Mouse (Mus musculus) kidney, adult 2 months (tissue): ENCODE measurements around the gene Slc5a10. TPM values are rescaled to one million over a fixed set of nuclear protein-coding genes. Genes with fewer than 3 reads are reported as not detected.

Experiments used
- DNase-seq: peaks from one replicate; pipeline ENCODE4 v3.0.0; 2021
- H3K27ac ChIP-seq: fragments of 200-500 bp; 2 replicates; pipeline ENCODE4 v1.5.1; 2012; ENCODE audit warnings: low read depth, low read length, control low read depth, inconsistent platforms; ENCODE audit not compliant: insufficient read depth
- H3K27me3 ChIP-seq: fragments of 200-500 bp; replicated peaks from 2 replicates; pipeline ENCODE4 v1.6.1; 2012; ENCODE audit warnings: mild to moderate bottlenecking, moderate library complexity, low read length, inconsistent platforms; ENCODE audit not compliant: control insufficient read depth, insufficient read depth
- H3K36me3 ChIP-seq: fragments of 200-500 bp; 2 replicates; pipeline ENCODE4 v1.6.1; 2012; ENCODE audit warnings: mild to moderate bottlenecking, moderate library complexity, low read length, inconsistent platforms; ENCODE audit not compliant: control insufficient read depth, insufficient read depth
- H3K4me1 ChIP-seq: fragments of 200-500 bp; 2 replicates; pipeline ENCODE4 v1.6.1; 2011; ENCODE audit warnings: low read length; ENCODE audit not compliant: control insufficient read depth, insufficient read depth
- H3K4me3 ChIP-seq: fragments of 200-500 bp; 2 replicates; pipeline ENCODE4 v1.5.1; 2011; ENCODE audit warnings: mild to moderate bottlenecking, low read depth, low read length, control low read depth; ENCODE audit not compliant: insufficient read depth
- CTCF ChIP-seq: fragments of 200-500 bp; conservative IDR thresholded peaks from 2 replicates; pipeline ENCODE4 v1.5.1; 2011; ENCODE audit warnings: low read depth, mild to moderate bottlenecking, control low read depth, low read length, moderate library complexity, mixed read lengths; ENCODE audit not compliant: insufficient read depth, insufficient read length
- POLR2A ChIP-seq: fragments of 200-500 bp; IDR thresholded peaks from one replicate; pipeline ENCODE4 v1.6.1; 2011; ENCODE audit warnings: low read depth, low read length, control low read depth
- WGBS: fragments of 180-500 bp; shearing (Covaris S2); methylation state at CpG from one replicate; pipeline ENCODE4 v1.1.7; 2018; 5-methylcytosine and 5-hydroxymethylcytosine counted together
- polyA plus RNA-seq: library from polyadenylated mRNA; depleted of rRNA; stranded (reverse); fragments of >200 nt; gene quantifications from 2 replicates; pipeline ENCODE4 v1.2.3, GENCODE M21; 2012

Slc5a10 gene
- polyA plus RNA-seq, 1 experiment: 348 TPM

DNA sequence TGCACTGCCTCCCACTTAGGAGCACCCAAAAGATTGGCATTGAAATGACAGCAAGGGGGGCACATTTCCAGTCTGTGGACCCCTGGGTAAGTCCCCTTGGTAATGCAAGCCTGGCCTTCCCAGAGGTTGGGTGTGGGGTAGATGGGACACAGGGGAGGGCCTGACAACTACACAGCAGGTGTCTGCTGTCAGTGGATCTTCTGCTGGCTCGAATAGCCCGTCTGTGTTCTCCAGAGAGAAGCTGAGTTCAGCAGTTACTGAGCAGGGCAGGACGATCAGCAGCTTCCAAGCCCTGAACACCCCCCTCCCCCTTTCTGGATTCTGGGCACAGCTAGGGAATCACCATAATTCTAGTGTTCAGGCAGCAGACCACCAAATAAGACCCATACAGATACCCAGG lies 1.2 kb downstream of the Slc5a10 start:
- H3K27ac ChIP-seq: peak overlapping the region; percentile 49
- H3K4me3 ChIP-seq: peak overlapping the region; percentile 55
- no peaks in the 10 kb centered on the region for H3K27me3 ChIP-seq
- 32% methylated on average over 3 of the region's 3 CpGs for WGBS
- TF ChIP-seq CTCF: no peak
- no peak for TF ChIP-seq POLR2A
- H3K4me1 ChIP-seq: peaks cover 6% of the 10 kb centered on the region; the same call in 1 of the 2 replicates
- peak; percentile 64 for DNase-seq
- no peaks in the 10 kb centered on the region for H3K36me3 ChIP-seq

- Histone ChIP-seq H3K36me3 (no peaks in the 10 kb centered on the region), H3K4me3 (no peak overlapping the region), H3K4me1 (peaks cover 6% of the 10 kb centered on the region; the same call in 1 of the 2 replicates), H3K27ac (no peak overlapping the region), H3K27me3 (no peaks in the 10 kb centered on the region)
- 65% methylated on average over 5 of the region's 5 CpGs for WGBS
- TF ChIP-seq POLR2A (no peak), CTCF (no peak)
- peak; percentile 66 for DNase-seq
Measured at GRCm38 (mm10) chr11:61717990-61718389, 2.6 kb downstream of the Slc5a10 start.

- no peak for DNase-seq
- no peaks in the 10 kb centered on the region for H3K36me3 ChIP-seq
- no peak overlapping the region for H3K4me3 ChIP-seq
- WGBS: 62% methylated on average over 6 of the region's 6 CpGs
- TF ChIP-seq CTCF: no peak
- TF ChIP-seq POLR2A: no peak
- no peaks in the 10 kb centered on the region; the same call in 1 of the 2 replicates for H3K4me1 ChIP-seq
- no peaks in the 10 kb centered on the region for H3K27me3 ChIP-seq
- H3K27ac ChIP-seq: no peak overlapping the region
Measured at GRCm38 (mm10) chr11:61715130-61715529, 5.5 kb downstream of the Slc5a10 start.

DNA sequence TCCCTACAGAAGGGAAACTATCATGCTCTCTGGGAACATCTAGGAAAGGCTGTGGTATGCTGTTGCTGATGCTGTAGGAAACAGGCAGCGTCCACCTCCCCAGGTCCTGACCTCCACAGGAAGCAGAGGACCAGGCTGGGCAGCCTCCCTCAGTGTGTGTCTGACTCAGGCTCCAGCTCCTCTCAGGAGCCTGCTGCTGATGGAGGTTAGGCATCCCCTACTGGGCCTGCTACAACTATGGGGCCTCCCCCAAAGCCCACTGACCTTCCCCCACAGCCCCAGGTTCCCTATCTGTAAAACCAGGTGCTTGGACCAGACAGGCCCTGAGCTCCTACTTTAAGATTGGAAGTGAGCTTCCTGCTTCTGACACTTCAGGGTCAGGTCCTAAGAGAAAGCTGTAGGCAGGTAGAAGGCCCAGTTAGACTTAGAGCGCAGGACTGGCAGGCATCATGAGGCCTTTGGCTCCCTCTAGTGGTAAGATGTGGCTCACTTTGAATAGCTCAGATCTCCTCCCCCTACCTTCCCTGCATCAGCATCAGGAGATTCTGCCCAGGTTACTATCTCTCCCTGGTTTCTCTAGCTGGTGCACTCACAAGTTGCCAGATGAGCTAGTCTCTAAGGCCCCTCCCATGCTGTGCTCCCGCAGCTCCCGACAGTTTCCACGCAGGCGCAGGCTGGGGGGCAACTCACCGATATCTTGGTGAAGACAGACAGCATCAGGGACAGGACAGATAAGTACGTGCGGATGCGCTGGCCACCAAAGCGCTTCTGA lies 6.1 kb downstream of the Slc5a10 start:
- Histone ChIP-seq H3K4me3 (no peak overlapping the region), H3K27me3 (no peaks in the 10 kb centered on the region), H3K36me3 (no peaks in the 10 kb centered on the region), H3K4me1 (no peaks in the 10 kb centered on the region), H3K27ac (no peak overlapping the region)
- WGBS: 53% methylated on average over 11 of the region's 11 CpGs
- TF ChIP-seq CTCF (peak; percentile 99), POLR2A (no peak)
- peak; percentile 83 for DNase-seq

- Histone ChIP-seq H3K36me3 (no peaks in the 10 kb centered on the region), H3K4me1 (no peaks in the 10 kb centered on the region), H3K4me3 (no peak overlapping the region), H3K27ac (no peak overlapping the region), H3K27me3 (no peaks in the 10 kb centered on the region)
- 81% methylated on average over 15 of the region's 15 CpGs for WGBS
- TF ChIP-seq POLR2A (no peak), CTCF (no peak)
- no peak for DNase-seq
Measured at GRCm38 (mm10) chr11:61713157-61713855, 7.3 kb downstream of the Slc5a10 start.

DNA sequence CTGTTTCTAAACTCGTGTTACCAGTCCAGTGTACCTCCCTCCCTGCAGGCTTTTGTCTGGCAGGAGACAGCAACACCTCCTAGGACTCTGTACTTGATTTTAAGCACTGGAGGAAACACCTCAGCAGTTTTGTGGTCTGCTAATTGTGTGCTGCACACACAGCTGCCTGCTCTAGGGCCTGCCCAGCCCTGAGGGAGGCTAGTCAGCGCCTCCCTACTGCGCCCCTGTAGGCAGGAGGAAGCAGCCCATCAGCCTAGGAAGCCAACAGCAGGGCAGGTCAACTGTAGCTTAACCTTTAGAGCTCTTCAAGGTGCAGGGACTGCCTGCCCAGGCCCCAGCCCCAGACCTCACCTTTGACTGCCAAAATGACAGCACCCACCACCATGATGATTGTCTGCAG lies 11.7 kb downstream of the Slc5a10 start:
- H3K4me1 ChIP-seq: no peaks in the 10 kb centered on the region; the same call in 1 of the 2 replicates
- no peak overlapping the region for H3K27ac ChIP-seq
- TF ChIP-seq CTCF (no peak; the same call in 1 of the 2 replicates), POLR2A (no peak)
- no peak overlapping the region for H3K4me3 ChIP-seq
- no peaks in the 10 kb centered on the region for H3K36me3 ChIP-seq
- H3K27me3 ChIP-seq: no peaks in the 10 kb centered on the region
- peak; percentile 59 for DNase-seq
- WGBS: 62% methylated on average over 3 of the region's 3 CpGs

DNA sequence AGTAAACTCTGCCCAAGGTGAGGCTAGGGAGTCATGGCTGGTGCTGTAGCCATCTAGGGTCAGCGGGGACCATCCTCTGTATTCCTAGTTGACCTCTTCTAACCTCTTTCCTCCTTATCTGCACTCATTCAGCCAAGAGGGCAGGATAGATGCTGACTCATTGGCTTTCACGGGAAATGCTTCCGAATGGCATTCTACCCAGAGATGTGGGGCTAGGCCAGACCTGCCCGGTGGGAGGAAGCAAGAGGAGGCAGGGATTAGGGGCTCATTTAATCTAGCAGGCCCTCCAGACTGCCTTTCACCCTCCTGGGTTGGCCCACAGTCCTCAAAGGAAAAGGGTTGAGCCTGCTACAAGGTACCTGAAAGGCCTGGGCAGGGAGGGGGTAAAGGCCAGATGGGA lies 14.4 kb downstream of the Slc5a10 start:
- no peak overlapping the region for H3K27ac ChIP-seq
- no peak overlapping the region for H3K4me3 ChIP-seq
- no peak for TF ChIP-seq CTCF
- 59% methylated on average over 4 of the region's 4 CpGs for WGBS
- DNase-seq: no peak
- H3K27me3 ChIP-seq: no peaks in the 10 kb centered on the region
- peaks cover 3% of the 10 kb centered on the region for H3K4me1 ChIP-seq
- no peaks in the 10 kb centered on the region for H3K36me3 ChIP-seq
